Mouse (Mus musculus) midbrain, embryonic 16.5 days (tissue): Measurements from ENCODE around the gene Fmod. TPM values are rescaled to one million over a fixed set of nuclear protein-coding genes. Genes with fewer than 3 reads are reported as not detected.
A peak's percentile ranks its signal among the peaks of the same experiment; 100 is the strongest.

Experiments used
- ATAC-seq: fragments of 200-750 bp; cut with Nextera tagmentation; 2 replicates; pipeline ENCODE4 v1.8.0; 2017; ENCODE audit warnings: moderate TSS enrichment
- H3K27ac ChIP-seq: fragments of 300-500 bp; sonication (generic); 2 replicates; pipeline ENCODE4 v1.5.1; 2014; ENCODE audit warnings: mild to moderate bottlenecking, low read length, mixed read lengths
- H3K27me3 ChIP-seq: fragments of 300-500 bp; sonication (generic); 2 replicates; pipeline ENCODE4 v1.6.1; 2014; ENCODE audit warnings: low read depth, low read length, mixed read lengths; ENCODE audit not compliant: control insufficient read depth, insufficient read depth
- H3K36me3 ChIP-seq: fragments of 300-500 bp; sonication (generic); 2 replicates; pipeline ENCODE4 v1.6.1; 2014; ENCODE audit warnings: mild to moderate bottlenecking, low read length, moderate library complexity, mixed read lengths; ENCODE audit not compliant: control insufficient read depth, insufficient read depth
- H3K4me1 ChIP-seq: fragments of 300-500 bp; sonication (generic); 2 replicates; pipeline ENCODE4 v1.6.1; 2014; ENCODE audit warnings: mild to moderate bottlenecking, low read length, mixed read lengths; ENCODE audit not compliant: control insufficient read depth, insufficient read depth
- H3K4me2 ChIP-seq: fragments of 300-500 bp; sonication (generic); 2 replicates; pipeline ENCODE4 v1.6.1; 2014; ENCODE audit warnings: mild to moderate bottlenecking, low read length, mixed read lengths
- H3K4me3 ChIP-seq: fragments of 300-500 bp; sonication (generic); 2 replicates; pipeline ENCODE4 v1.5.1; 2014; ENCODE audit warnings: low read depth, mild to moderate bottlenecking, low read length, moderate library complexity, mixed read lengths
- H3K9ac ChIP-seq: fragments of 300-500 bp; sonication (generic); 2 replicates; pipeline ENCODE4 v1.6.1; 2014; ENCODE audit warnings: low read depth, low read length, mixed read lengths
- H3K9me3 ChIP-seq: fragments of 300-500 bp; sonication (generic); replicated peaks from 2 replicates; pipeline ENCODE4 v1.6.1; 2014; ENCODE audit warnings: mild to moderate bottlenecking, low read length, mixed read lengths; ENCODE audit not compliant: control insufficient read depth, poor library complexity, severe bottlenecking
- WGBS: fragments of 180-500 bp; shearing (Covaris S2); extraction: QIAGEN DNeasy Blood & Tissue Kit; methylation state at CpG from one replicate; pipeline ENCODE4 v1.1.7; 2014; 5-methylcytosine and 5-hydroxymethylcytosine counted together
- polyA plus RNA-seq: library from polyadenylated mRNA; unstranded; fragments of >200 nt; fragmentation: Nextera tagmentation; extraction: Ambion mirVana; gene quantifications from 2 replicates; pipeline ENCODE4 v1.2.1, GENCODE M21; 2015

Fmod gene
- polyA plus RNA-seq, 1 experiment from 2014 or later = 15.2 TPM

- Histone ChIP-seq H3K4me1 (no peaks in the 10 kb centered on the region), H3K36me3 (no peaks in the 10 kb centered on the region), H3K4me2 (no peak overlapping the region), H3K27me3 (no peaks in the 10 kb centered on the region), H3K4me3 (no peak overlapping the region), H3K9me3 (no peaks in the 10 kb centered on the region), H3K9ac (no peak overlapping the region), H3K27ac (no peak overlapping the region)
- ATAC-seq = no peak
- 64% methylated on average over 2 of the region's 2 CpGs for WGBS
These were observed 562 bp upstream of the Fmod start for GRCm38 (mm10) chr1:134036492-134036891.

- ATAC-seq = no peak
- Histone ChIP-seq H3K4me3 (no peak overlapping the region), H3K27ac (no peak overlapping the region), H3K9ac (no peak overlapping the region), H3K4me1 (no peaks in the 10 kb centered on the region), H3K9me3 (no peaks in the 10 kb centered on the region), H3K36me3 (no peaks in the 10 kb centered on the region), H3K27me3 (no peaks in the 10 kb centered on the region), H3K4me2 (no peak overlapping the region)
- 93% methylated on average over 4 of the region's 4 CpGs for WGBS
These were observed 1.3 kb downstream of the Fmod start for GRCm38 (mm10) chr1:134038336-134038735.

- Histone ChIP-seq H3K9me3 (no peaks in the 10 kb centered on the region), H3K4me3 (no peak overlapping the region), H3K4me1 (no peaks in the 10 kb centered on the region), H3K27me3 (no peaks in the 10 kb centered on the region), H3K4me2 (no peak overlapping the region), H3K27ac (no peak overlapping the region), H3K36me3 (no peaks in the 10 kb centered on the region), H3K9ac (no peak overlapping the region)
- ATAC-seq = no peak
- WGBS = 90% methylated on average over 2 of the region's 2 CpGs
These were observed 2.3 kb downstream of the Fmod start for GRCm38 (mm10) chr1:134039361-134039760.

GRCm38 (mm10) chr1:134041900-134042299 is 4.8 kb downstream of the Fmod start:
- H3K27ac ChIP-seq = no peak overlapping the region
- 41% methylated on average over 2 of the region's 2 CpGs for WGBS
- H3K36me3 ChIP-seq = no peaks in the 10 kb centered on the region
- no peak overlapping the region for H3K4me3 ChIP-seq
- no peak overlapping the region for H3K9ac ChIP-seq
- no peaks in the 10 kb centered on the region for H3K4me1 ChIP-seq
- no peaks in the 10 kb centered on the region for H3K27me3 ChIP-seq
- H3K4me2 ChIP-seq = no peak overlapping the region
- no peaks in the 10 kb centered on the region for H3K9me3 ChIP-seq
- no peak for ATAC-seq

- 14% methylated on average over 1 of the region's 1 CpGs for WGBS
- H3K9ac ChIP-seq = no peak overlapping the region
- H3K4me2 ChIP-seq = no peak overlapping the region
- no peaks in the 10 kb centered on the region for H3K27me3 ChIP-seq
- H3K27ac ChIP-seq = no peak overlapping the region
- H3K9me3 ChIP-seq = no peaks in the 10 kb centered on the region
- ATAC-seq = no peak
- no peak overlapping the region for H3K4me3 ChIP-seq
- no peaks in the 10 kb centered on the region for H3K36me3 ChIP-seq
- H3K4me1 ChIP-seq = no peaks in the 10 kb centered on the region
These were observed 5.3 kb downstream of the Fmod start for GRCm38 (mm10) chr1:134042341-134042740.

GRCm38 (mm10) chr1:134044805-134045204 is 7.8 kb downstream of the Fmod start:
- Histone ChIP-seq H3K4me1 (no peaks in the 10 kb centered on the region), H3K4me2 (no peak overlapping the region), H3K4me3 (no peak overlapping the region), H3K36me3 (no peaks in the 10 kb centered on the region), H3K27me3 (no peaks in the 10 kb centered on the region), H3K27ac (no peak overlapping the region), H3K9ac (no peak overlapping the region), H3K9me3 (no peaks in the 10 kb centered on the region)
- WGBS = 93% methylated on average over 6 of the region's 6 CpGs
- ATAC-seq = no peak

GRCm38 (mm10) chr1:134045971-134046370 is 8.9 kb downstream of the Fmod start:
- Histone ChIP-seq H3K9ac (peak overlapping the region; percentile 52), H3K36me3 (no peaks in the 10 kb centered on the region), H3K4me2 (peak overlapping the region; percentile 54), H3K4me1 (no peaks in the 10 kb centered on the region), H3K27me3 (no peaks in the 10 kb centered on the region), H3K4me3 (peak overlapping the region; percentile 24), H3K9me3 (no peaks in the 10 kb centered on the region), H3K27ac (no peak overlapping the region)
- ATAC-seq = peak; percentile 63
- 5% methylated on average over 8 of the region's 9 CpGs for WGBS

GRCm38 (mm10) chr1:134046387-134046786 is 9.3 kb downstream of the Fmod start:
- peak overlapping the region; percentile 52 for H3K9ac ChIP-seq
- no peaks in the 10 kb centered on the region for H3K27me3 ChIP-seq
- no peak overlapping the region for H3K27ac ChIP-seq
- ATAC-seq = 0 out of 2 replicates have a peak, but pooled peaks have one; percentile 40
- H3K36me3 ChIP-seq = no peaks in the 10 kb centered on the region
- H3K4me2 ChIP-seq = peak overlapping the region; percentile 54
- no peaks in the 10 kb centered on the region for H3K4me1 ChIP-seq
- 21% methylated on average over 23 of the region's 23 CpGs for WGBS
- H3K4me3 ChIP-seq = peak overlapping the region; percentile 24
- H3K9me3 ChIP-seq = no peaks in the 10 kb centered on the region

GRCm38 (mm10) chr1:134047431-134047830 is 10.4 kb downstream of the Fmod start:
- H3K9me3 ChIP-seq = no peaks in the 10 kb centered on the region
- no peak for ATAC-seq
- H3K36me3 ChIP-seq = no peaks in the 10 kb centered on the region
- no peaks in the 10 kb centered on the region for H3K27me3 ChIP-seq
- H3K4me3 ChIP-seq = no peak overlapping the region
- WGBS = 83% methylated on average over 6 of the region's 6 CpGs
- no peaks in the 10 kb centered on the region for H3K4me1 ChIP-seq
- no peak overlapping the region for H3K9ac ChIP-seq
- H3K27ac ChIP-seq = no peak overlapping the region
- no peak overlapping the region for H3K4me2 ChIP-seq
